Mouse (Mus musculus) cerebellum, postnatal 25 days (tissue): ENCODE measurements around the gene Lrfn1.

ENCODE experiments used
- DNase-seq, 2 experiments: peaks; one replicate each; pipeline ENCODE4 v3.0.0; 2021; ENCODE audit warnings: mixed read lengths in 2 of 2

Lrfn1 gene

GRCm38 (mm10) chr7:28451531-28452360 is at the start of gene Lrfn1:
Lrfn1 (plus strand) TSS chr7:28451980.
- peak; percentile 70 to 79 for DNase-seq

DNA sequence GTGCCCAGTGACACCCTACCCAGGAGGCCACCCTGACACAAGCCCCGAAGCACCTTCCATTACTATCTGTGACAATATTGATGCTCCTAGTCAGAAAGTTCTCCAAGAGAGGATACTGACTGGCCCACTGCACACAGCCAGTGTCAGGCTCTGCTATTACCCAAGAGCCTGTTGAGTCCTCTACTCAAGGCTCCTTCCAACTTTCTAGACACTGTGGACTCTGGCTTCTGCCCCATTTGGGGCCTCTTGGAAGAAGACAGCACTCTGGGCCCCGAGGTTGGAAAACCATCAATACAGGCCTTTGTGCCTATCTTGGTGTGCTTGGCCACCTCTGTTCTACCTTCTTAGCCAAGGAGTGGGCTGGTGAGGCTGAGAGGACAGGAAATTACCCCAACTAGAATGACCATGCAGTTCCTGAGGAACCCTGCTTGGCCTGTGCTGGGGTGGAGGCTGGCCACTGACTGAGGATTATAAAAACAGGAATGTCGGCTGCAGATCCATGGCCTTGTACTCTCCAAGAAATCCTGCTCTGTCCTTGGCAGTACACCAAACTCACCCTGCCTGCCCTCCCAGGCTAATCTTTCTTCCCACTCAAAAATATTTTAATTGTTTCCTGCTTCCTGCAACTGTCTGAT is 40.8 kb upstream of the Lrfn1 start:
- no peak for DNase-seq

GRCm38 (mm10) chr7:28412826-28413225 is 39.0 kb upstream of the Lrfn1 start:
- DNase-seq, result no peak

- no peak for DNase-seq
Observed at GRCm38 (mm10) chr7:28417368-28417767, 34.4 kb upstream of the Lrfn1 start.

DNA sequence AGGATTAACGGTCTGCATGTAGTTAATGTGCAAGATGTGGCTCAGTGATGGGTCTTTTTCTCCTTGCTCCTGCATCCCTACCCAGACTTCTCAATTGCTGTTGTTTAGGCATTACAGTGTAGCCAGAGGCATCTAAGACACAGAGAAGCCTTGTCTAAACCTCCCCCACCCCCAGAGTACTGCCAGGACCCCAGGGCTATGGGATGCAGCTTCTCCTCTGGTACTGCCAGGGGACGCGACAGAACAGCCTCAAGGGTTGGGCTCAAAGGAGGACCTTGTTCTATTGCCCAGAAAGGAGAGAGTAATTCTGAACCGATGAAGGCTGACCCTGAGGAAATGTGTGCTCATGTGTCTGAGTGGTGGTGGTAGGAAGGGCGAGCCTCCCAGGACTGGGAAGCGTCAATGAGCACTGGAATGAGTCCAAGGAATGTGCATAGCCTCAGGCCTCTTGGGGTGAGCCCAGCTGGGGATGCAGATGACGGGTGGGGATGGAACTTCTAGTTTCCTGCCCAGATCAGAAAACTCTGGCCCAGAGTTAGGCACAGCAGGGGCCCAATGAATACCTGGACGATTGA is 33.6 kb upstream of the Lrfn1 start:
- no peak for DNase-seq

GRCm38 (mm10) chr7:28419416-28419815 is 32.4 kb upstream of the Lrfn1 start:
- DNase-seq, result no peak

DNA sequence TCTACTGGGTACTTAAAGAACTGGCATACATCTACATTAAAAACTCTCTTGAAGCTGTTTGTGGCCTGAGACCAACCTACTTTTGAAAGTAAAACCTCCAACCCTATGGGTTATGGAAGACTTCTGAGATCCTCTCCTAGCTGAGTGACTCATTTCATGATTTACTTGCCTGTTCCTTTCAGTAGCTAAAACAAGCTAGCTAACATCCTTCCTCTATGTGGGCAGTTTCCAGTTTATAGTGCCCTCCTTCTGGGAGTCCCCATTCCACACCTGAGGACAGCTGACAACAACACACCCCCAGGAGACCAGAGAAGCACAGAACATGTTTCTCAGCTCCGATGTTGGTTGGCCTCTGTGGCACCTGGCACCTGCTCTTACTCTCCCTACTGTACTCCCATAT is 28.8 kb upstream of the Lrfn1 start:
- DNase-seq, result no peak

GRCm38 (mm10) chr7:28427738-28428137 is 24.0 kb upstream of the Lrfn1 start:
- peak in 1 of 2 experiments; percentile 55 for DNase-seq

DNA sequence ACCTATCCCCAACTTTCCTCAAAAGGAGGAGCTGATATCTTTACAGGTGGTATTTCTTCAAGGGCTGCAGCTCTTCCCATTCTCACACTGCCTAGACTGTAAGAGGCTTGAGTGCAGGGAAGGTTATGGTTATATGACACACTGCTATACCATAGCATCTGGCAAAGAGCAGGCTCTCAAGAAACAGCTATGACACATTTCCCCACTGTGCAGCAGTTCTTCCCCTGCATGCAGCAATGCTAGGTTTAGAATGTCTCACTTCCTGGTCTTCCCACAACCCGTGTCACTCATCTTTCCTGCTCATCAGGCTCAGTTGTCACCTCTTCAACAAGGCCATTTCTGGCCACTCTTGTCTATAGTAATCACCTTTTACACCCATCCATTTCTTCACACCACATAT is 21.3 kb upstream of the Lrfn1 start:
- DNase-seq, result no peak

DNA sequence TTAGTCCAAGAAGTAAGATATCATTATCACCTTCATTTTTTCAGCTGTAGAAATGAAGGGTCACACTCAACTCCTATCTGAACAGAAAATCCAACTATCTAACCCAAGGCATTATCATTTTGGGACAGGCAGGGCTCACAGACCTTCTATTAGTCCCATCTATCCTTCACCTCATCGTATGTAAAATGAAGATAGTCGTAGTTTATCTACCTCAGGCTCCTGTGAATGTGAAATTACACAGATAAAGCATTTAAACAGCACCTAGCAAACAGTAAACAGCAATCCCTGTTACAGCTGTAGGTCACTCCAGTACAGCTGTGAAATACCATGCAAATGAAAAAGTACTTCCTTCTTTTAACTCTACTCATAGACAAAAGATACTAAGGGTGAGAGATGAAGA is 19.5 kb upstream of the Lrfn1 start:
- DNase-seq, result no peak

DNA sequence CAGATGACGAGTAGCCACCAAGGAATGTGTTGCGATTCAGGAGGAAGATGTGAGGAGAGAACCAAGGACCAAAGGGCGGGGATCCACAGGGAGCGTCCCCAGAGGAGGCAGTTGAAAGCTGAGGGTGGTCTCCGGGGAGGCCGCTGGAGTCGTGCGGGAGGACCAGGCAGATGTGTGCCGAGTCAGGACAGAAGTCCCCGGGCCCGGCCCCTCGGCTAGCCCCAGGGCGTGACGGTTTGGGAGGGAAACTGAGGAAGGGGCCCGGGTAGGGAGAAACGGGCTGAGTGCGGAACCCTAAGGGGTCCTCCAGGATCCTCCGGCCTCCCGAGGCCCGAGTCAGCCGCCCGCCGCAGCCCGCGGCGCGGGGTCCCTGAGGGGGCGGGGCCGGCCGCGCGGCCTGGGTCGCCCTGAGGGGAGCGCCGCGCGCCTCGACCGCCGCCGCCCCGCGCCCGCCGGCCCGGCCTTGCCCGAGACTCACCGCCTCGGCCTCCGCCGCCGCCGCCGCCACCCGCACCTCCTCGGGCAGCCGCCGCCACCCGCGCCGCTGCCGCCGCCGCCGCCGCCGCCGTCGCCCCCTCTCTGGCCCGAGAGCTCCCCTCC is 16.0 kb upstream of the Lrfn1 start:
- no peak for DNase-seq

DNA sequence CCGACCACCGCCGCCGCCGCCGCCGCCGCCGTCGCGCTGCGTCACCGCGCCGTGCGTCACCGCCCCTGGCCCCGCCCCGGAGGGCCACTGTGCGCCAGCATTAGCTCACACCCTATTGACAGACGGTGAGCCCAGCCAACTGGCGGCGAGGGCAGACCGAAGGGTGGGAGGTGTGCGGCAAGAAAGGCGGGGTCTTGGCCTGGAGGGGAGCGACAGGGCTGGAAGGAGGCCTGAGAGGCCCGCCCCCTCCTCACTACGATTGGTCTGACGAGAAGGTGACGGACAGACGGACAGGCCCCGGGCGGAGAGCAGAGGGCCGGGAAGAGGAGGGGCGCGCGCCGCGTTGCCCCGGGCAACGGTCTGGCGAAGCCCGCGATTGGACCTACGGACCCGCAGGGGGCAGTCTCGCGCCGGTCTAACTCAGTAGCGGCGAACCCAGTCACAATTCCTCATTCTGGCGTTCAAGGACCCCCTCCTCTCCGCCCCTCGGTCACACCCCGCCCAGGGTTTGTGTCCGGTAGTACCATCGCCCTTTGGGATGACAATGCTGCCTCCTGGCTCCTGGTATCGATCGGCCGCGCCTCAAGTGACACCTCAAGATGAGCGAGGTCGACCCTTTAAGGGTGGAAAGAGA is 15.4 kb upstream of the Lrfn1 start:
- DNase-seq, result peak; percentile 100

DNA sequence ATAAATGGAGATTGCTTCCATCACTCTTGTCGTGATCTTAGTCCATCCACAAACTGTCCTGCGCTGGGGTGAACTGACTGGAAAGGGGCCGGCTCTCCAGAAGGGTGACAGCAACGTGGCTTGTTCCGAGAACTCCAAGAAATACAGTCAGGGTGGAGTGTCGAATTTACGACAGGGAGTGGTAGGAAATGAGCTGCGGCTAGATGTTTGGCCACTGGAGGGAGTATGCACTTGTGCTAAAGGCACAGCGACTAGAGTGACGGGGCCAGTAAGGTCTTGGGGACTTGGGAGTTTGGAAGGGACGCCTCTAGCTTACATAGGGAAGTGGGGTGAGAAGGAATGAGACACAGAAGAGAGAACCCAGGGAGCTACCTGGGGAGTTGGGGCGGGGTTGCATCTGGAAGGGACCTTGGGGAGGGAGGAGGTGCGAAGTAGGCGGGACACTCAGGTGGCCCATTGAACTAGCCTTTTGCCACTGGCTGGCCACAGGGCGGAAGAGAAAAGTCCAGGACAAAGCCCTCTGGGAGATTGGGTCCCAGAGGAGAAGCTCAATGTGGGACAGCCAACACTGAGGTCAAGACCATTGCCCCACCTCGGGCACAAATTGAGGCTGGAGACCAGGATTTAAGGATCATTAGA is 14.7 kb upstream of the Lrfn1 start, which contains the start of gene Gmfg:
Gmfg (plus strand) TSS at position 516 of the 639 bp plus-strand sequence.
- DNase-seq, result peak; percentile 76 to 83

DNA sequence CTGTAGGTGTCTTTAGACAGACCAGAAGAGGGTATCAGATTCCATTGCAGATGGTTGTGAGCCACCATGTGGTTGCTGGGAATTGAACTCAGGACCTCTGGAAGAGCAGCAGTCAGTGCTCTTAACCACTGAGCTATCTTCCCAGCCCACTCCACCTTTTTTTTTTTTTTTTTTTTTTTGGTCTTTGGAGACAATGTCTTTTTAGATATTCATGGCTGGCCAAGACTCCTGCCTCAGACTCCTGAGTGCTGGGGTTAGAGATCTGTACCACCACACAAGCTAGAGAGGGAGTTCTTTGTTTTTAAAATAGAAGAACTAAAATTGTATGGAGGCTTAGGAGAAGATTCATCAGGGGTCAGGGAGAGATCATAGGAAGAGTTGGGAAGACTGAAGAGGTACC is 13.8 kb upstream of the Lrfn1 start:
- DNase-seq, result no peak

GRCm38 (mm10) chr7:28438771-28439170 is 13.0 kb upstream of the Lrfn1 start:
- DNase-seq, result no peak

GRCm38 (mm10) chr7:28440739-28441138 is 11.0 kb upstream of the Lrfn1 start:
- DNase-seq, result no peak

DNA sequence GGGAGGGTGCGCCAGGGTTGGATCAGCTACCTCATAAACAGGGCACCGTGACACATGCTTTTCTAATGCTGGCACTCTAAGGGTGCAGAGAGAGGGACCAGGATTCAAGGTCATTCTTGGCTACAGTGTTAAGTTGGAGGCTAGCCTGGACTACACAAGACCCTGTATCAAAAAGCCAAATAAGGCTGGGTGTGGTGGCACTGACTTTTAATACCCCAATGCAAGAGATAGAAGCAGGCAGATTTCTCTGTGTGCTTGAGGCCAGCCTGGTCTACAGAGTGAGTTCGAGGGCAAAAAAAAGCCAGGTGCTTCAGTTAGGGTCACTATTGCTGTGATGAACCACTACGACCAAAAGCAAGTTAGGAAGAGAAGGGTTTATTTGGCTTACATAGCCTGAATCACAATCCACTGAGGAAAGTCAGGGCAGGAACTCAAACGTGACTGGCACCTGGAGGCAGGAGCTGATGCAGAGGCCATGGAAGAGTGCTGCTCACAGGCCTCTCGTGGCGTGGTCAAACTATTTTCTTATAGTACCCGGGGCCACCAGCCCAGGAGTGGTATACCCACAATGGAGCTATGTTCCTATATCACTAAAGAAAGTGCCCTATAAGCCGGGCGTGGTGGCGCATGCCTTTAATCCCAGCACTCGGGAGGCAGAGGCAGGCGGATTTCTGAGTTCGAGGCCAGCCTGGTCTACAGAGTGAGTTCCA is 9.8 kb upstream of the Lrfn1 start:
- DNase-seq, result no peak

GRCm38 (mm10) chr7:28442688-28443087 is 9.1 kb upstream of the Lrfn1 start:
- no peak for DNase-seq

- no peak for DNase-seq
Observed at GRCm38 (mm10) chr7:28444344-28444974, 7.3 kb upstream of the Lrfn1 start.

DNA sequence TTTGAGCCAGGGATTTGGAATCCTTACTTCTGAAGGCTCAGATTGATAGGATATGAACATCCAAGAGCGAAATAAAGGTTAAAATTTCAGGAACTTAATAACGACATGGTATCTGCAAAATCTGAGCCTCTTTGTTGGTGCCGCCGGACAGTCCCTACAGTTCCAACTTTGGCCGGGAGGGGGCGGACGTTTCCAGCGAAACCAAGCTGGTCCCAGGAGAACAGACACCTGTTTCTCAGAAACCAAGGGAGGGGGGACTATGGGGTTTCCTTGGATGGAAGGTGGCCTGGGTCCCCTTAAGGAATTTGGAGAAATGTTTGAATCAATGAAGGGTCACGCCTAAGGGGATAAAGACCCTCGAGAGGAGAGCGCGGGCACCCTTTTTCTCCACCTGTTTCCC is 5.3 kb upstream of the Lrfn1 start:
- DNase-seq, result peak; percentile 90 to 93

DNA sequence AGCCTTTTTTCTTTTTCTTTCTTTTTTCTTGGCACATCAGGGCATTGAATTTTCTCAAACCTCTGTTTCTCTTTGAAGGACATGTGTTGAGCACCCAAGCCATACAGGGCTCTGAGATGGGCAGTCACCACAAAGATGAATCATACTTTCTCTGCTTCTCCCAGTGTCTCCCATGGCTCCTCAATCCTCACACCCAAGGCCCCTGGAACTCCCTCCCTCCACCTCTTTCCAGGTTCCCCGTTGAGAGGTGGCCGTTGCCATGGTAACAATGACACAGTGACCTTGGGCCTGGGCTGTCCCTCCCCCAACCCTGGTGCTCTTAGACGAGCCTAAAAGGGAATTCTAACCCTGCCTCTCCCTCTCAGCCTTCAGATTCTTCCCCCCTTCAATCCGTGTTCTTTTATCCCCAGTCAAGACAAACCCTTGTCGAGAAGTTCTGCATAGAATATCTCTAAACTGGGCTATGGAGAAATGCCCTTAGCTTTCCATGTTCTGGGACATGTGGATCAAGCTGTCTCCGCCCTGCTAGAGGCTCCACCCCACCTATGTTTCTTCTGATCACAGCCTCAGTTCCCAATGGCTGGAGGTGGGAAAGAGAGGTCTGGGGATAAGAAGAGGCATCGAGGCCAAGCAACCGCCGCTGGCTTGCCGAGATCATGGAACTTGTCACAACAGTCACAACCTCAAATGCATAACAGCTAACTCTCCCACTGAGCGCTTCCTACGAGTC is 4.5 kb upstream of the Lrfn1 start:
- no peak for DNase-seq
